Mouse (Mus musculus): Measurements from ENCODE around the gene Gnl1. TPM values are rescaled to one million over a fixed set of nuclear protein-coding genes. Genes with fewer than 3 reads are reported as not detected.
"Not testable (repeated sequence)": the region's sequence is repeated elsewhere in the genome, so short reads cannot be mapped to it uniquely, and the experiment has no call there.

Gene Gnl1
- 62.6 and 64.8 TPM in 2 replicates for polyA plus RNA-seq (2015; fragmentation: Nextera tagmentation; extraction: Ambion mirVana)

DNA sequence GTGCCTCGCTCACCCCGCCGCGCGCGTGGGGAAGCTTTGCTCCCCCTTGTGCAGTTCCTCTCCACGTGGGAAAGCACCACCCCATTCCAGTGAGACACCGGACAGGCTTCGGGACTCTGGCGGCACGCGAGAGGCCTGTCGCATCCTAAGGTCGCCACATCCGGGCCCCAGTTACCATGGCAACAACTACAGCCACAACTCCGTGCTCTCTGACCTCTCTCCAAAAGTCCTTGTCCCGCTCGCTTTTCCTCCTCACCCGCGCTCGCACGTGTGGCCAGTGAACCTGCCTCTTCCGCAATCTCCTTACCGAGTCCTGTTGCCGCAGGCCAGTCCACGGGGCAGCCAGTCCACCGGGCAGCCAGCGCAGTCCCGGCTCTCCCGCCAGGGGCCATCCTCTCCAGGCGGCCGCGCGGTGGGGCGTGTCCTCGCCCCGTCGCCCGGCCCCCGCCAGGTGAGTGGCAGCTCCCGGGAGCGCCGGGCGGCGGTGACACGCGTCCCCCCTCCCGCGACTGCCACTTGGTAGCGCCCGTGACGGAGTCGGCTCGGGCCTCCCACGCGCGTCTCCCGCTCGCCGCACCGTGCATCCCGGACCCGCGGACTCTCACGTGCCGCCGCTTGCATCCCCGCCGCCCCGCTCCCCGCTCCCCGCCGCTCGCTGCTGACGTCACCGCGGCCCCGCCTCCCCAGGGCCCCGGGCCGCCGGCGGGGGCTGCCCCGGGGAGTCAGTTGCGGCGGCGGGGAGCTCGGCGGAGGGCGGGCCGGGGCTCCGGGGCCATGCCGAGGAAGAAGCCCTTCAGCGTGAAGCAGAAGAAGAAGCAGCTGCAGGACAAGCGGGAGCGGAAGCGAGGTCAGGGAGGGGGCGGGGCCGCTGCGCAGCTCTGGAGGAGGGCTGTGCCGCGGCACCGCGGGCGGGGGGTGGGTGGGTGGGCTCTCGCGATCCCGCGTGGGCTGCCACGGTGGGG is at the start of gene Gnl1, which contains the start of gene Prr3:
Gnl1 (plus strand) TSS at position 451 of the 962 bp plus-strand sequence.
Prr3 (minus strand) TSS at position 836 of the 962 bp plus-strand sequence.
- H3K9me3 ChIP-seq, result no peaks in the 10 kb centered on the region
- H3K27ac ChIP-seq, result peak within 1 kb of the TSS; percentile 98
- peak within 1 kb of the TSS; percentile 94 for H3K4me2 ChIP-seq
- H3K36me3 ChIP-seq (replicated peaks), result peaks cover 9% of the 10 kb centered on the region
- H3K27me3 ChIP-seq (replicated peaks), result no peaks in the 10 kb centered on the region
- H3K4me3 ChIP-seq, result peak within 1 kb of the TSS; percentile 80
- H3K9ac ChIP-seq, result peak within 1 kb of the TSS; percentile 79
- peak; percentile 82 for ATAC-seq (replicated peaks)
- H3K4me1 ChIP-seq, result peaks cover 23% of the 10 kb centered on the region
- under 1% methylated on average over 104 of the region's 109 CpGs for WGBS

GRCm38 (mm10) chr17:35930627-35931026 is 49.0 kb upstream of the Gnl1 start:
- peaks cover 52% of the 10 kb centered on the region for H3K36me3 ChIP-seq (replicated peaks)
- H3K4me2 ChIP-seq, result no peak overlapping the region
- peak; percentile 32; the same call in 1 of the 2 replicates for ATAC-seq (replicated peaks)
- no peaks in the 10 kb centered on the region for H3K4me1 ChIP-seq
- H3K27ac ChIP-seq, result no peak overlapping the region
- H3K9ac ChIP-seq, result no peak overlapping the region
- no peaks in the 10 kb centered on the region for H3K27me3 ChIP-seq (replicated peaks)
- no peaks in the 10 kb centered on the region for H3K9me3 ChIP-seq
- H3K4me3 ChIP-seq, result no peak overlapping the region
- WGBS, result 98% methylated on average over 12 of the region's 12 CpGs

DNA sequence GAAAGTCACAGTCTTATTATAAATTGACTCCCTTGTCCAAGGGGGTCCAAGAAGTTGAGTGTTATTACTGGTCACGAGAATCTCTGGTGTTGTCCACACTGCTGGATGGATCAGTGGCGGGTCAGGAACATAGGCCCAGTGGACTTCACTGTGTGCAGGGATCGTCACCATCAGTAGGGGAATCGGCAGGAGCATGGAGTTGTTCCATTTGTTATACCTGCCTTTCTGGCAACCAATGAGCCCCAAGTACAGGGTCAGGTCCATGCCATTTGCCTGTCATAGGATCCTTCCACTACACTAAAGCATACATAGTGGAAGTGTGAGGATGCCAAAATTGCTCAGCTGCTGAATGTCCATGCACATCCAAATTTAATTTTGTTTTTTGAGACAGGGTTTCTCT is 47.0 kb upstream of the Gnl1 start:
- H3K27me3 ChIP-seq (replicated peaks), result no peaks in the 10 kb centered on the region
- H3K4me1 ChIP-seq, result no peaks in the 10 kb centered on the region
- ATAC-seq (replicated peaks), result no peak
- WGBS, result 87% methylated on average over 4 of the region's 4 CpGs
- H3K27ac ChIP-seq, result no peak overlapping the region
- H3K9ac ChIP-seq, result no peak overlapping the region
- H3K4me2 ChIP-seq, result no peak overlapping the region
- no peak overlapping the region for H3K4me3 ChIP-seq
- H3K36me3 ChIP-seq (replicated peaks), result peaks cover 35% of the 10 kb centered on the region
- H3K9me3 ChIP-seq, result no peaks in the 10 kb centered on the region

- H3K9ac ChIP-seq; H3K4me2 ChIP-seq; H3K27ac ChIP-seq; H3K36me3 ChIP-seq (replicated peaks); H3K4me3 ChIP-seq; H3K4me1 ChIP-seq; H3K9me3 ChIP-seq; H3K27me3 ChIP-seq (replicated peaks); ATAC-seq (replicated peaks): not testable (repeated sequence)
- WGBS, result 89% methylated on average over 14 of the region's 14 CpGs
These were observed 43.9 kb upstream of the Gnl1 start for GRCm38 (mm10) chr17:35935763-35936162.

DNA sequence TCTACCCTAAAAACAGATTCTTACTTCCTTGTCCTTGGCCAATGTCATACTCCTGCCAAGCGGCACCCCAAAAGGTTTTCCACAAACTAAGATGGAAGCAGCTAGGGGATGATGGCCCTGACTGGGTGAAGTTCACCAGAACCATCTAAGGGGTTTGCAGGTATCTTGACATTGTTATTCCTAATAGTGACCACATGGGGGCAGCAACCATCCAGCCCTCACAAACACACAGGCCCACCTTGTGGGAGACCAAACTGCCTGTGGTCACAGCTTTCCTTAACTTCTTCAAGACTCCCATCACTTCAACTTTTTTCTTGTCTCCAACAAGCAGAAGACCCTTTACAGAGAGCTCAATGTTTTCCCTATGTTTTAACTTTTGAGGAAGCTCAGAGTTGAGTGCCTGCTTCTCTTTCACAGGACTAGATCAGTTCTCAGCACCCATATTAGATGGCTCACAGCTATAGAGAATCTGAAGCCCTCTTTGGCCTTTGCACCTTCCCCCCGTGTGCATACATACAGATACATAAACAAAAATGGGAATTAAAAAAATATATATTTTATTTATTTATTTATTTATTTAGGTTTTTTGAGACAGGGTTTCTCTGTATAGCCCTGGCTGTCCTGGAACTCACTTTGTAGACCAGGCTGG is 41.8 kb upstream of the Gnl1 start:
- Histone ChIP-seq H3K4me2 (no peak overlapping the region), H3K4me3 (no peak overlapping the region), H3K9me3 (no peaks in the 10 kb centered on the region), H3K27ac (no peak overlapping the region), H3K4me1 (no peaks in the 10 kb centered on the region), H3K36me3 (replicated peaks) (no peaks in the 10 kb centered on the region), H3K27me3 (replicated peaks) (no peaks in the 10 kb centered on the region), H3K9ac (no peak overlapping the region)
- peak; percentile 73; the same call in 1 of the 2 replicates for ATAC-seq (replicated peaks)
- WGBS, result 34% methylated on average over 2 of the region's 2 CpGs

DNA sequence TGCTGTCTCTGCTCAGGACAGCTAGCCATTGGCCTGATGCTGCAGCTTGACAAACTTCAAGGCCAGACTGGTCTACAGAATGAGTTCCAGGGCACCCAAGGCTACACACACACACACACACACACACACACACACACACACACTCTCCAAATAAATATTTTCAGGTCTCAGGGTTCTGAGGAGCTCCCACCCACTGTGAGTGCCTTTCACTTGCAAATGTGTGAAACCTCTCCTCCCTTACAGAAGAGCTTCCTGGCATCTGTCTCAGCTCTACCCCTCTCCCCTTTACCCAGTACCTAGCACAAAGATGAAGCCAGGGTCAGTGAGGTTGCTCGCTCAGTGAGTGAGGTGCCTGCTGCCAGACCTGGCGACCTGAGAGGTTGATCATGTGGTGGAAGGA is 40.5 kb upstream of the Gnl1 start:
- Histone ChIP-seq H3K4me1 (no peaks in the 10 kb centered on the region), H3K9me3 (no peaks in the 10 kb centered on the region), H3K27ac (no peak overlapping the region), H3K36me3 (replicated peaks) (no peaks in the 10 kb centered on the region), H3K4me3 (no peak overlapping the region), H3K4me2 (no peak overlapping the region), H3K27me3 (replicated peaks) (no peaks in the 10 kb centered on the region), H3K9ac (no peak overlapping the region)
- 54% methylated on average over 2 of the region's 2 CpGs for WGBS
- ATAC-seq (replicated peaks), result no peak

DNA sequence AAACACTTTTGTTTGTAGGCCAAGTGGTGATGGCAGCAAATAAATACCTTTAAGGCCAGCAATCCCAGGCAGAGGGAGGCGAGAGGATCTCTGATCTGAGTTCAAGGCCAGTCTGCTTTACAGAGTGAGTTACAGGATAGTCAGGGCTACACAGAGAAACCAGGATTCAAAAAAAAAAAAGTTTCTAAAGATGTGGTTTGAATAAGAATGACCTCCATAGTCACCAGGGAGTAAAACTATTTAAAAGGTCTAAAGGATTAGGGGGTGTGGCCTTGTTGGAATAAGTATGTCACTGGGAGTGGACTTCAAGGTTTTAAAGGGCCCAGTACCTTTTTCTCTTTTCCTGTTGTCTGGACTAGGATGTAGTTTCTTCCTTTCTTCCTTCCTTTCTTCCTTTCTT is 39.7 kb upstream of the Gnl1 start:
- no peak overlapping the region for H3K27ac ChIP-seq
- no peak for ATAC-seq (replicated peaks)
- H3K9me3 ChIP-seq, result no peaks in the 10 kb centered on the region
- H3K4me2 ChIP-seq, result no peak overlapping the region
- no peak overlapping the region for H3K9ac ChIP-seq
- no peaks in the 10 kb centered on the region for H3K27me3 ChIP-seq (replicated peaks)
- H3K4me3 ChIP-seq, result no peak overlapping the region
- H3K36me3 ChIP-seq (replicated peaks), result no peaks in the 10 kb centered on the region
- 60% methylated on average over 1 of the region's 1 CpGs for WGBS
- no peaks in the 10 kb centered on the region for H3K4me1 ChIP-seq

DNA sequence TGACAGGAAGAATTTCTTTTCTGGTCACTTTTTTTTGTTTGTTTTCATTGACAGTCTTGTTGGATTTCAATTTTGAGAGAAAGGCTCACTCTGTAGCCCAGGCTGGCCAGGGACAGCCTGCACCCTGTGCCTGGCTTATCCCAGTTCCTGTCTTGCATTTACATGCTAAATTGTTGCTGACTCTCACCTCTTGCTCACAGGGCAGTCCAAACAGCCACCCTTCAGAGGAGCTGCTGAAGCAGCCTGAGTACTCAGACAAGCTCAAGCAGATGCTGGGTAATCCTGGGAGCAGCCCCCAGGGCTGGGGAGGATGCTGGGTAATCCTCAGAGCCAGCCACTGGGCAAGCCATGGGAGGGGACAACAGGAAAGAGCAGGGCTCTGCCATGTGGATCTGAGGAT is 28.7 kb upstream of the Gnl1 start:
- H3K4me2 ChIP-seq; H3K4me3 ChIP-seq; ATAC-seq (replicated peaks); H3K4me1 ChIP-seq; H3K27ac ChIP-seq; H3K36me3 ChIP-seq (replicated peaks); H3K27me3 ChIP-seq (replicated peaks); H3K9ac ChIP-seq; H3K9me3 ChIP-seq: not testable (repeated sequence)

- not testable (repeated sequence) for H3K9me3 ChIP-seq; H3K4me2 ChIP-seq; H3K4me3 ChIP-seq; ATAC-seq (replicated peaks); H3K9ac ChIP-seq; H3K27ac ChIP-seq; H3K27me3 ChIP-seq (replicated peaks); H3K4me1 ChIP-seq
- 84% methylated on average over 3 of the region's 3 CpGs for WGBS
- peaks cover 13% of the 10 kb centered on the region for H3K36me3 ChIP-seq (replicated peaks)
These were observed 27.1 kb upstream of the Gnl1 start for GRCm38 (mm10) chr17:35952559-35952958.

DNA sequence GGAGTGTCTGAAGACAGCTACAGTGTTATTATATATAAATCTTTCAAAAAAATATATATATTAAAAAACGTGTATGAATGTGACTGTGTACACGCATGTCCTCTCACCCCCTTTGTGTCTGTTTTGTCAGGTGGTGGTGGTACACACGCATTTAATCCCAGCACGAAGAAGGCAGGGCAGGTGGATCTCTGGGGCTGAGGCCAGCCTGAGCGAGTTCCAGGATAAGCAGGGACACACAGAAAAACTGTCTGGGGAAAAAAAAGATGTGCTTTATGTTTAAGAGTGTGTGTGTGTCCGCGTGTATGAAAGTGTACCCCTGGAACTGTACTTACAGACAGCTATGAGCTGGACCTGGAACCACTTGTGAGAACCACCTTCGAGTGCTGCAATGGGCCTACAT is 25.0 kb upstream of the Gnl1 start:
- peaks cover 31% of the 10 kb centered on the region for H3K36me3 ChIP-seq (replicated peaks)
- no peaks in the 10 kb centered on the region for H3K9me3 ChIP-seq
- ATAC-seq (replicated peaks), result no peak
- WGBS, result 82% methylated on average over 8 of the region's 8 CpGs
- no peak overlapping the region for H3K4me2 ChIP-seq
- no peaks in the 10 kb centered on the region for H3K27me3 ChIP-seq (replicated peaks)
- H3K4me1 ChIP-seq, result no peaks in the 10 kb centered on the region
- no peak overlapping the region for H3K9ac ChIP-seq
- H3K4me3 ChIP-seq, result no peak overlapping the region
- H3K27ac ChIP-seq, result no peak overlapping the region

DNA sequence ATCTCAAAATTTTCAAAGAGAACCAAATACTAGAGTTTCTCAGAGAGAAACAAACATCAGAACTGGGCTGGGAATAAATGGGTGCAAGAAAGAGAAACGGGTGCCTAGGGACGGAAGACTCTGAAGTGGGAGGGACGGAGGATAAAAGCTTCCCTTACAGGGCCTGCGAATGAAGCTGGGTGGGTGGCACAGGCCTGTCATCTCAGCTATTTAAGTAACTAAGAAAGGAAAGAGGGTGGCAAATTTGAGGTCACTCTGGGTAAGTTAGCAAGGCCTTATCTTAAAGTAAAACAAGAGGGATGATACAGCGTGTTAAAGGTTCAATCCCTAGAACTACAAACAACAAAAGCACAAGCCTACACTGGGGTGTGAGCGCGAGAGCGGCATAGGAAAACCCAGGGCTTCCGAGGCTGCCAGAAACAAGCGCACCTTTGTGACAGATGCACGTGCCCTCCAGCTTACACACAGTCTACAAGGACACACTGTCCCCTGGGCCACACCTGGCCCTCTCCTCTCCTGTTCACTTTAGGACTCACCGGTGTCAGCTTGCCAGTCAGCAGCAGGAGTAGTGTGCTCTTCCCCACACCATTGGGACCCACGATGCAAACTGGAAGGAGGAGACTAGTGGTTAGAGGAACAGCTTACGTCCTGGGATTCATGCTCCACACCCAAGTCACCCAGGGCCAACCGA is 21.0 kb upstream of the Gnl1 start:
- no peaks in the 10 kb centered on the region for H3K4me1 ChIP-seq
- H3K4me3 ChIP-seq, result no peak overlapping the region
- H3K27ac ChIP-seq, result no peak overlapping the region
- H3K36me3 ChIP-seq (replicated peaks), result peaks cover 67% of the 10 kb centered on the region
- ATAC-seq (replicated peaks), result no peak
- H3K9me3 ChIP-seq, result no peaks in the 10 kb centered on the region
- H3K4me2 ChIP-seq, result no peak overlapping the region
- no peaks in the 10 kb centered on the region for H3K27me3 ChIP-seq (replicated peaks)
- H3K9ac ChIP-seq, result no peak overlapping the region
- WGBS, result 96% methylated on average over 15 of the region's 15 CpGs

DNA sequence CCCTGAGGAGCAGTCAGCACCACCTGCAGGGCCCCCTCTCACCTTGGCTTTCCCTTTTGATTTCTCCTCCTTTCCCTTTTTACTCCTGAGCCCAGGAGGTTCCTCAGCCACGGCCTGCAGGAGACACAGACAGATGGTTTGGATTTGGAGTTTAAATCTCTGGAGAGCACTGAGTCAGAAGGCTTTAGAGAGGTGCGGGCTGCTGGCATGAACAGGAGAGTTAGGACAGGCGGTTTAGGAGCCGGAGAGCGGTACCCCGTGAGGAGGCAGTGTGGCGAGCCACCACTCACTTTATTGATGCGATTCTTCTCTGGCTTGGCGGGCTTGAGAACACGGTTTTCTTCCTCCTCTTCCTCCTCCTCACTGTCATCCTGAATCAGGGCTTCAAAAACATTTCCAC is 16.4 kb upstream of the Gnl1 start:
- no peak overlapping the region for H3K9ac ChIP-seq

More for the DNA sequence above, 16.4 kb upstream of the Gnl1 start:
- H3K27ac ChIP-seq, result no peak overlapping the region
- H3K27me3 ChIP-seq (replicated peaks), result no peaks in the 10 kb centered on the region
- peaks cover 11% of the 10 kb centered on the region for H3K4me1 ChIP-seq
- 89% methylated on average over 10 of the region's 10 CpGs for WGBS
- ATAC-seq (replicated peaks), result no peak
- H3K36me3 ChIP-seq (replicated peaks), result peaks cover 55% of the 10 kb centered on the region
- no peaks in the 10 kb centered on the region for H3K9me3 ChIP-seq
- no peak overlapping the region for H3K4me3 ChIP-seq
- H3K4me2 ChIP-seq, result no peak overlapping the region
